Mouse (Mus musculus) neural tube, embryonic 11.5 days (tissue): ENCODE data around the gene Nckap1. TPM values are rescaled to one million over a fixed set of nuclear protein-coding genes. Genes with fewer than 3 reads are reported as not detected.
A peak's percentile ranks its signal among the peaks of the same experiment; 100 is the strongest.

ENCODE experiments used
- ATAC-seq: fragments of 200-750 bp; cut with Nextera tagmentation; 2 replicates; pipeline ENCODE4 v1.8.0; 2017; ENCODE audit warnings: moderate number of reproducible peaks, mild to moderate bottlenecking, moderate TSS enrichment, moderate library complexity; ENCODE audit not compliant: insufficient read depth, low FRiP score, low TSS enrichment
- DNase-seq: peaks from one replicate; pipeline ENCODE4 v3.0.0-alpha.2; 2015; ENCODE audit warnings: low spot score
- H3K27ac ChIP-seq: fragments of 300-500 bp; sonication (generic); 2 replicates; pipeline ENCODE4 v1.5.1; 2014; ENCODE audit warnings: low read depth, mild to moderate bottlenecking, low read length
- H3K27me3 ChIP-seq: fragments of 300-500 bp; sonication (generic); 2 replicates; pipeline ENCODE4 v1.6.1; 2014; ENCODE audit warnings: mild to moderate bottlenecking, low read length, mixed read lengths; ENCODE audit not compliant: control insufficient read depth, insufficient read depth
- H3K36me3 ChIP-seq: fragments of 300-500 bp; sonication (generic); 2 replicates; pipeline ENCODE4 v1.6.1; 2014; ENCODE audit warnings: mild to moderate bottlenecking, low read length, moderate library complexity, mixed read lengths; ENCODE audit not compliant: control insufficient read depth, insufficient read depth
- H3K4me1 ChIP-seq: fragments of 300-500 bp; sonication (generic); 2 replicates; pipeline ENCODE4 v1.6.1; 2014; ENCODE audit warnings: low read length, mixed read lengths; ENCODE audit not compliant: control insufficient read depth, insufficient read depth
- H3K4me2 ChIP-seq: fragments of 300-500 bp; sonication (generic); 2 replicates; pipeline ENCODE4 v1.6.1; 2014; ENCODE audit warnings: low read depth, mild to moderate bottlenecking, moderate library complexity
- H3K4me3 ChIP-seq: fragments of 300-500 bp; sonication (generic); 2 replicates; pipeline ENCODE4 v1.5.1; 2014; ENCODE audit warnings: low read depth, low read length
- H3K9ac ChIP-seq: fragments of 300-500 bp; sonication (generic); 2 replicates; pipeline ENCODE4 v1.6.1; 2014; ENCODE audit warnings: mild to moderate bottlenecking, low read length
- H3K9me3 ChIP-seq: fragments of 300-500 bp; sonication (generic); 2 replicates; pipeline ENCODE4 v1.6.1; 2016; ENCODE audit warnings: low read length; ENCODE audit not compliant: control insufficient read depth
- WGBS: fragments of 180-500 bp; shearing (Covaris S2); extraction: QIAGEN DNeasy Blood & Tissue Kit; methylation state at CpG from one replicate; pipeline ENCODE4 v1.1.7; 2014; 5-methylcytosine and 5-hydroxymethylcytosine counted together
- polyA plus RNA-seq: library from polyadenylated mRNA; unstranded; fragments of >200 nt; fragmentation: Nextera tagmentation; extraction: Ambion mirVana; gene quantifications from 2 replicates; pipeline ENCODE4 v1.2.1, GENCODE M21; 2014

Nckap1 gene
- polyA plus RNA-seq, 1 experiment from 2014 or later, result 73.2 TPM

- H3K9ac ChIP-seq, result no peak overlapping the region
- H3K36me3 ChIP-seq, result no peaks in the 10 kb centered on the region
- 90% methylated on average over 13 of the region's 13 CpGs for WGBS
- no peaks in the 10 kb centered on the region for H3K27me3 ChIP-seq
- no peak for ATAC-seq
- DNase-seq, result no peak
- H3K27ac ChIP-seq, result no peak overlapping the region
- no peaks in the 10 kb centered on the region for H3K9me3 ChIP-seq
- H3K4me3 ChIP-seq, result no peak overlapping the region
- no peak overlapping the region for H3K4me2 ChIP-seq
- H3K4me1 ChIP-seq, result no peaks in the 10 kb centered on the region
These were observed 21.6 kb upstream of the Nckap1 start for GRCm38 (mm10) chr2:80602756-80603155.

GRCm38 (mm10) chr2:80600611-80601010 lies 19.4 kb upstream of the Nckap1 start:
- ATAC-seq, result no peak
- no peak overlapping the region for H3K4me3 ChIP-seq
- DNase-seq, result no peak
- no peak overlapping the region for H3K9ac ChIP-seq
- H3K36me3 ChIP-seq, result no peaks in the 10 kb centered on the region
- H3K27ac ChIP-seq, result no peak overlapping the region
- no peak overlapping the region for H3K4me2 ChIP-seq
- no peaks in the 10 kb centered on the region for H3K4me1 ChIP-seq
- no peaks in the 10 kb centered on the region for H3K27me3 ChIP-seq
- H3K9me3 ChIP-seq, result no peaks in the 10 kb centered on the region

DNA sequence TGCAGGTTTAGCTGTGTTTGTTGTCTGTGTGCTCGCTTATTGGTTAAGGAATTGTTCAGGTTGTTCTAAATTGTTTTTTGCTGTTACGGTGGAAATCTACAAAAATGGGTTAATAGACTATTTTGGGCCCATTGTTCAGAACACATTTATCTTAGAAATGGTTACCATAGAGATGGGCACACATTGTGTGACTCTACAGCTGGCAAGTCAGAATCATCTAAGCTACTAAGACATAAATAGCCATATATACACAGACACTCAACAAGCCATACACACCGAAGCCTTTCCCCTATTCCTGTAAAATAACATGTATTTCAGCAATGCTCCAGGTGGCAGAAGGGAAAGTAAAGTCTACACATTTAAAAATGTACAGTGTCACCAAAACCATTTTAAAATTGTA lies 18.7 kb upstream of the Nckap1 start:
- WGBS, result 89% methylated on average over 3 of the region's 3 CpGs
- DNase-seq, result no peak
- Histone ChIP-seq H3K4me1 (no peaks in the 10 kb centered on the region), H3K36me3 (no peaks in the 10 kb centered on the region), H3K27ac (no peak overlapping the region), H3K4me2 (no peak overlapping the region), H3K9ac (no peak overlapping the region), H3K27me3 (no peaks in the 10 kb centered on the region), H3K9me3 (no peaks in the 10 kb centered on the region), H3K4me3 (no peak overlapping the region)
- ATAC-seq, result no peak

DNA sequence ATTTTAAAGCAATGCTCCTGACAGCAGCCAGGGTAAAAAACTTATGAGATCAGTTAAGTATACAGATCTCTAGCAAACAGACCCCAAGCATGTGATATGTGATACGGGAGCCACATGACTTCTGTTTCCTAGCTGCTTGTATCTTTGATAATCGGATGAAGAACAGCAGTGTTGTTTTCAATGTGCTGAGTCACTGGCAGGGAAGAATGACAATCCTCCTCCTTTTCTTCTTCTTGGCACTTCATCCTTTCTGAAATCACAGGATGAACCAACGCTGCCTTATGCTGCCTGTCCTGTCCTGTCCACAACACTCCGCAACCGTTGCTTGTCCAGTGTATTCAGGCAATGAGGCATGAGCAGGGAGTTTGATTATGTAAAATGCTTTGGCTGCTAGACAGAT lies 15.8 kb upstream of the Nckap1 start:
- DNase-seq (no peak), ATAC-seq (no peak)
- no peak overlapping the region for H3K4me3 ChIP-seq
- H3K9me3 ChIP-seq, result no peaks in the 10 kb centered on the region
- 76% methylated on average over 5 of the region's 5 CpGs for WGBS
- no peaks in the 10 kb centered on the region for H3K4me1 ChIP-seq
- no peak overlapping the region for H3K27ac ChIP-seq
- no peak overlapping the region for H3K4me2 ChIP-seq
- no peak overlapping the region for H3K9ac ChIP-seq
- no peaks in the 10 kb centered on the region for H3K36me3 ChIP-seq
- H3K27me3 ChIP-seq, result no peaks in the 10 kb centered on the region

GRCm38 (mm10) chr2:80594215-80594918 lies 13.2 kb upstream of the Nckap1 start:
- Histone ChIP-seq H3K9ac (no peak overlapping the region), H3K36me3 (no peaks in the 10 kb centered on the region), H3K4me2 (no peak overlapping the region), H3K4me1 (no peaks in the 10 kb centered on the region), H3K27ac (no peak overlapping the region), H3K9me3 (no peaks in the 10 kb centered on the region), H3K4me3 (no peak overlapping the region), H3K27me3 (no peaks in the 10 kb centered on the region)
- ATAC-seq, result no peak
- no peak for DNase-seq
- 70% methylated on average over 4 of the region's 4 CpGs for WGBS

GRCm38 (mm10) chr2:80582356-80582755 lies 1.2 kb upstream of the Nckap1 start:
- DNase-seq (no peak), ATAC-seq (no peak)
- Histone ChIP-seq H3K27me3 (no peaks in the 10 kb centered on the region), H3K9me3 (no peaks in the 10 kb centered on the region), H3K4me1 (peaks cover 13% of the 10 kb centered on the region), H3K4me2 (no peak overlapping the region), H3K36me3 (no peaks in the 10 kb centered on the region), H3K27ac (no peak overlapping the region), H3K9ac (no peak overlapping the region), H3K4me3 (no peak overlapping the region)
- 84% methylated on average over 3 of the region's 3 CpGs for WGBS

DNA sequence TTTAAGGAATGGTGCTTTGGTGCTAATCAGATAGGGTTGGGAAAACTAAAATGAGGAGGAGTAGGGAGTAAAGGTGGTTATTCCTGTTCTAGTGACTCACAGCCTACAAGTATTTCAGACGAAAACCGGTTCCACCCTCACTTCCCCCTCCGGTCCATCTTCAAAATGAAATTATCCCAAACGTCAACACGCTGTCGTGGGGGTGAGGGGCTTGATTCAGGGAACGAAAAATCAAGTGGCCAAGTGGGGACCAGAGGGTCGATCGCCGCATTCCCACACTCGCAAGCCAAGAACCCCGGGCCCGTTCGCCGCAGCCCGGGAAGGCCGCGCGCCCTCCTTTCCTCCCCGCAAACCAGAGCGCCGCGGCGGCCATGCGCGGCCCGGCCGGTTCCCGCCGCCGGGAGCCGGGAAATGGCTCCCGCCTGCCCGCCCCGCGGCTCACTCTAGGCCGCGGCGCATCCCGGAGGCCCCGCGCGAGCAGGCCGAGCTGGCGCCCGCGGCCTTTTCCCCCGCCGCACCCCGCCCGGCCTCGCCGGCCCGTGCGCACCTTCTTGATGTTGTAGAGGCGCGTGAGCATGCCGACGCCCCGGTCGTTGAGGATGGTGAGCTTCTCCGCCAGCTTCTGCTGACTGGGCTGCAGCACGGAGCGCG lies 744 bp downstream of the Nckap1 start:
- no peaks in the 10 kb centered on the region for H3K36me3 ChIP-seq
- H3K4me3 ChIP-seq, result peak overlapping the region; percentile 93
- no peaks in the 10 kb centered on the region for H3K27me3 ChIP-seq
- ATAC-seq, result peak; percentile 69
- peaks cover 13% of the 10 kb centered on the region for H3K4me1 ChIP-seq
- peak overlapping the region; percentile 97 for H3K27ac ChIP-seq
- peak overlapping the region; percentile 73 for H3K4me2 ChIP-seq
- H3K9ac ChIP-seq, result peak overlapping the region; percentile 99
- DNase-seq, result peak; percentile 70
- WGBS, result under 1% methylated on average over 43 of the region's 65 CpGs
- no peaks in the 10 kb centered on the region for H3K9me3 ChIP-seq

GRCm38 (mm10) chr2:80579253-80579891 lies 1.8 kb downstream of the Nckap1 start:
- Histone ChIP-seq H3K27ac (no peak overlapping the region), H3K27me3 (no peaks in the 10 kb centered on the region), H3K4me3 (peak overlapping the region; percentile 93), H3K36me3 (no peaks in the 10 kb centered on the region), H3K9ac (no peak overlapping the region), H3K4me1 (peaks cover 13% of the 10 kb centered on the region), H3K9me3 (no peaks in the 10 kb centered on the region), H3K4me2 (peak overlapping the region; percentile 42)
- DNase-seq, result no peak
- WGBS, result 50% methylated on average over 6 of the region's 6 CpGs
- no peak for ATAC-seq

- WGBS, result 85% methylated on average over 1 of the region's 1 CpGs
- H3K4me3 ChIP-seq, result no peak overlapping the region
- no peak overlapping the region for H3K27ac ChIP-seq
- H3K9ac ChIP-seq, result no peak overlapping the region
- no peak for ATAC-seq
- H3K4me1 ChIP-seq, result peaks cover 13% of the 10 kb centered on the region
- DNase-seq, result no peak
- H3K9me3 ChIP-seq, result no peaks in the 10 kb centered on the region
- H3K4me2 ChIP-seq, result no peak overlapping the region
- no peaks in the 10 kb centered on the region for H3K27me3 ChIP-seq
- no peaks in the 10 kb centered on the region for H3K36me3 ChIP-seq
These were observed 3.9 kb downstream of the Nckap1 start for GRCm38 (mm10) chr2:80577286-80577685.
